Mouse (Mus musculus) c-Kit-positive CD71-negative TER-119-negative erythroid progenitor cells, embryonic 14.5 days (primary cell): ENCODE data around the gene Gm20388.
A peak's percentile ranks its signal among the peaks of the same experiment; 100 is the strongest.

ENCODE experiments used
- DNase-seq: peaks from one replicate; pipeline ENCODE4 v3.0.0-alpha.2; 2013; ENCODE audit warnings: low read depth

Gene Gm20388

GRCm38 (mm10) chr8:122761109-122761508 lies 2850.5 kb downstream of the Gm20388 start:
- no peak for DNase-seq

- DNase-seq = no peak
These were observed 2852.2 kb downstream of the Gm20388 start for GRCm38 (mm10) chr8:122762731-122763266.

- DNase-seq = no peak
These were observed 2852.7 kb downstream of the Gm20388 start for GRCm38 (mm10) chr8:122763267-122763738.

GRCm38 (mm10) chr8:122764790-122765474 lies 2854.3 kb downstream of the Gm20388 start:
- no peak for DNase-seq

GRCm38 (mm10) chr8:122766189-122766588 lies 2855.5 kb downstream of the Gm20388 start:
- no peak for DNase-seq

- DNase-seq = no peak
These were observed 2856.1 kb downstream of the Gm20388 start for GRCm38 (mm10) chr8:122766647-122767200.

GRCm38 (mm10) chr8:122767229-122767628 lies 2856.6 kb downstream of the Gm20388 start:
- no peak for DNase-seq

GRCm38 (mm10) chr8:122769251-122770058 lies 2858.8 kb downstream of the Gm20388 start:
- DNase-seq = no peak

- no peak for DNase-seq
These were observed 2861.9 kb downstream of the Gm20388 start for GRCm38 (mm10) chr8:122772431-122773060.

GRCm38 (mm10) chr8:122775285-122776155 lies 2864.9 kb downstream of the Gm20388 start, which contains the start of gene Acsf3:
Acsf3 (plus strand) TSS chr8:122775486.
- peak; percentile 45 for DNase-seq

GRCm38 (mm10) chr8:122777701-122778100 lies 2867.1 kb downstream of the Gm20388 start:
- DNase-seq = no peak

- no peak for DNase-seq
These were observed 2868.1 kb downstream of the Gm20388 start for GRCm38 (mm10) chr8:122778703-122779239.

- DNase-seq = no peak
These were observed 2868.6 kb downstream of the Gm20388 start for GRCm38 (mm10) chr8:122779255-122779654.

- DNase-seq = no peak
These were observed 2874.1 kb downstream of the Gm20388 start for GRCm38 (mm10) chr8:122784756-122785155.

GRCm38 (mm10) chr8:122789796-122790195 lies 2879.2 kb downstream of the Gm20388 start:
- DNase-seq = no peak

GRCm38 (mm10) chr8:122793375-122794174 lies 2882.9 kb downstream of the Gm20388 start:
- DNase-seq = no peak

GRCm38 (mm10) chr8:122794175-122794454 lies 2883.5 kb downstream of the Gm20388 start:
- no peak for DNase-seq

- no peak for DNase-seq
These were observed 2893.5 kb downstream of the Gm20388 start for GRCm38 (mm10) chr8:122803906-122804761.

- DNase-seq = no peak
These were observed 2894.7 kb downstream of the Gm20388 start for GRCm38 (mm10) chr8:122805349-122805748.
